Mouse (Mus musculus) limb, embryonic 11.5 days (tissue): ENCODE results near the gene Gucy2g. TPM values are rescaled to one million over a fixed set of nuclear protein-coding genes. Genes with fewer than 3 reads are reported as not detected.
A peak's percentile ranks its signal among the peaks of the same experiment; 100 is the strongest.

Source experiments
- ATAC-seq: fragments of 200-750 bp; cut with Nextera tagmentation; 2 replicates; pipeline ENCODE4 v1.8.0; 2017; ENCODE audit warnings: low read depth; ENCODE audit not compliant: insufficient number of reproducible peaks, low FRiP score, low TSS enrichment
- DNase-seq: peaks from one replicate; pipeline ENCODE4 v3.0.0-alpha.2; 2015; ENCODE audit warnings: low spot score
- H3K27ac ChIP-seq: fragments of 300-500 bp; sonication (generic); replicated peaks from 2 replicates; pipeline ENCODE4 v1.5.1; 2014; ENCODE audit warnings: low read depth, mild to moderate bottlenecking, low read length
- H3K27me3 ChIP-seq: fragments of 300-500 bp; sonication (generic); 2 replicates; pipeline ENCODE4 v1.6.1; 2014; ENCODE audit warnings: mild to moderate bottlenecking, low read length, mixed read lengths; ENCODE audit not compliant: control insufficient read depth, insufficient read depth
- H3K36me3 ChIP-seq: fragments of 300-500 bp; sonication (generic); 2 replicates; pipeline ENCODE4 v1.6.1; 2014; ENCODE audit warnings: mild to moderate bottlenecking, low read length, moderate library complexity, mixed read lengths; ENCODE audit not compliant: control insufficient read depth, insufficient read depth
- H3K4me1 ChIP-seq: fragments of 300-500 bp; sonication (generic); 2 replicates; pipeline ENCODE4 v1.6.1; 2014; ENCODE audit warnings: low read length, mixed read lengths; ENCODE audit not compliant: control insufficient read depth, insufficient read depth
- H3K4me2 ChIP-seq: fragments of 300-500 bp; sonication (generic); 2 replicates; pipeline ENCODE4 v1.6.1; 2014; ENCODE audit warnings: low read depth, mild to moderate bottlenecking, moderate library complexity; ENCODE audit not compliant: severe bottlenecking
- H3K4me3 ChIP-seq: fragments of 300-500 bp; sonication (generic); 2 replicates; pipeline ENCODE4 v1.5.1; 2014; ENCODE audit warnings: low read depth, low read length
- H3K9ac ChIP-seq: fragments of 300-500 bp; sonication (generic); 2 replicates; pipeline ENCODE4 v1.6.1; 2014; ENCODE audit warnings: mild to moderate bottlenecking, low read length
- H3K9me3 ChIP-seq: fragments of 300-500 bp; sonication (generic); 2 replicates; pipeline ENCODE4 v1.6.1; 2016; ENCODE audit warnings: low read length; ENCODE audit not compliant: control insufficient read depth
- WGBS: fragments of 180-500 bp; shearing (Covaris S2); extraction: QIAGEN DNeasy Blood & Tissue Kit; methylation state at CpG from one replicate; pipeline ENCODE4 v1.1.7; 2014; 5-methylcytosine and 5-hydroxymethylcytosine counted together
- polyA plus RNA-seq: library from polyadenylated mRNA; unstranded; fragments of >200 nt; fragmentation: Nextera tagmentation; extraction: Ambion mirVana; gene quantifications from 2 replicates; pipeline ENCODE4 v1.2.1, GENCODE M21; 2014

Gene Gucy2g
- polyA plus RNA-seq, 1 experiment from 2014 or later, result not detected

DNA sequence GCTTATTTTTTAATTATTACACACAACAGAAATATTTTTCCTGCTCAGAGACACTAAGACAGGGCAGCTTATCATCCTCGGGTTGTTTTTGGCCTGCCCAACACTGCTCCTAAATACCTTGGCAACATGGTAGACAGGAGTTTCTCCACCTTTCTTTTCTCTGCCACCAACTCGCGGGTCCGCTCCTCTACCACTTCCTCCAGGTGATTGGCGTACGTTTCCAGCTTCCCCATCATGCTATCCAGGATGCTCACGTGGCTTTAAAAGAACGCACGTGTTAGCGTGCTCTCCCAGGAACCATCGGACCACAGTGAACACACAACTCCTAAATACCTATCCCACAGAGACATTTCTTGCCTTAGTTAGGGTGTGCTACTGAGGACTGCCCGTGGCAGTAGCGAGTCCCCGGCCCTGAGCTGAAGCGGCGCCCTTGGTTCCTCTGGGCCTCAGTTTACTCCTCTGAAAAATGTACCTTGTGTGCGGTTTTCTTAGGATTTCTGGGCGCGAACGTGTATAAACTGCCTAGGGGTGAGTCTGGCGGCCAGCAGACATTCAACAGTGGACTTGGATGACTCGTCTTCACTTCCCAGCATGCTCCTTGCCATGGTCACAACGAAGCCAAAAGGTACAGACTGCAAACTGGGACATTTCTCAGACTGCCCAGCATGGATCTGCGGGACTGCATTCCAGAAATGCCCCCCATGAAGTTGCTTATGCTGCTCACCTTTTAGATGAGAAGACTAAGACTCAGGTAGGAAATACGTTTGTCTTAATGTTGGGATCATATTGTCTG is 33.1 kb downstream of the Gucy2g start:
- no peaks in the 10 kb centered on the region for H3K4me1 ChIP-seq
- 64% methylated on average over 25 of the region's 25 CpGs for WGBS
- no peak overlapping the region for H3K4me2 ChIP-seq
- ATAC-seq (no peak), DNase-seq (no peak)
- H3K9ac ChIP-seq, result no peak overlapping the region
- H3K36me3 ChIP-seq, result no peaks in the 10 kb centered on the region
- H3K27me3 ChIP-seq, result no peaks in the 10 kb centered on the region
- no peaks in the 10 kb centered on the region for H3K9me3 ChIP-seq
- H3K27ac ChIP-seq, result no peak overlapping the region
- no peak overlapping the region for H3K4me3 ChIP-seq

- Histone ChIP-seq H3K4me3 (no peak overlapping the region), H3K4me2 (no peak overlapping the region), H3K9me3 (no peaks in the 10 kb centered on the region), H3K27ac (no peak overlapping the region), H3K4me1 (no peaks in the 10 kb centered on the region), H3K27me3 (no peaks in the 10 kb centered on the region), H3K36me3 (no peaks in the 10 kb centered on the region), H3K9ac (no peak overlapping the region)
- ATAC-seq (no peak), DNase-seq (no peak)
- WGBS, result 62% methylated on average over 6 of the region's 6 CpGs
These were observed 33.8 kb downstream of the Gucy2g start for GRCm38 (mm10) chr19:55207205-55207604.

DNA sequence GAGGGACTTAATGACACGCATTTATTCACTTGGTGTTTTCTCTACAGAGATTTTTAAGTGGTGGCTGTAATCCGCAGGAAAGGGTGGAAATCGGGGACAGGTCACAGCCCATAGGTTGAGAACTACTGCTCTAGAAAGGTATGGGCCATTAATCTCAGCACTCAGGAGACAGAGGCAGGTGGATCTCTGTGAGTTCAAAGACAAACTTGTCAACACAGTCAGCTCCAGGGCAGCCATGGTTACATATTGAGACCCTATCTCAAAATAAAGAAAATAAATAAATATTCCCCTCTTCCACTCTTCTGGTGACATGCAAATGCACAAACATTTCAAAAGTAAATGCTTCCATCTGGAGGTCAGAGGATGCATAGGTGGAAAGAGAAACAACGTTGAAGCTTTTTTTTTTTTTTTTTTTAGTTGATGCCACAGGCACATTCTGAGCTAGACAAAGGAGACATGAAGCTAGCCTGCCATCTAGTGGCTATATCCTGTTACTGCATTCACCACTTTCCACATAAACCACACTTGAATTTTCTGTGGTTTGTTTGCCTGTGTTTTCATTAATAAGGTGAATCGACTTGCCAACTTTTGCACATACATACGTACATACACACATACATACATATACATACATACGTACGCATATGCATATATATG is 34.4 kb downstream of the Gucy2g start:
- H3K27me3 ChIP-seq, result no peaks in the 10 kb centered on the region
- no peak overlapping the region for H3K4me3 ChIP-seq
- ATAC-seq (no peak), DNase-seq (peak; percentile 55)
- no peak overlapping the region for H3K4me2 ChIP-seq
- no peak overlapping the region for H3K9ac ChIP-seq
- WGBS, result 40% methylated on average over 8 of the region's 8 CpGs
- H3K27ac ChIP-seq, result no peak overlapping the region
- H3K9me3 ChIP-seq, result no peaks in the 10 kb centered on the region
- H3K4me1 ChIP-seq, result no peaks in the 10 kb centered on the region
- H3K36me3 ChIP-seq, result no peaks in the 10 kb centered on the region

DNA sequence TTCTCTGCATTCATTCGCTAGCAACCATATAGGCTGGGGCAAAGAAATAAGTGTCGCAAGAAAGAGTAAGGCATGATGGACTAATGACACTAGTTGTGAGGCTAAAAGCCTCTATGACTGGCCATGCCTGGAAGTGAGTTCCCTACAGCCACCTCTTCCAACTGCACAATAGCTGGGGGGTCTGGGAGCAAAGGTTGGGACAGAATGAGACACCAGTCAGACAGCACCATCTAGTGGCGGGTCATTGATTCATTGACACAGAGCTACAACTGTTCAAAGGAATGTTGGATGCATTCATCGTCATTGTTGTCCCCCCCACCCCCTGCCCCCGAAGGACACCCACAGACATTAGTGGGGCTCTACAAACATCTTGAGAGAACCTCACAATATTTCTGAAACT is 42.7 kb downstream of the Gucy2g start:
- Histone ChIP-seq H3K27ac (no peak overlapping the region), H3K4me3 (no peak overlapping the region), H3K27me3 (no peaks in the 10 kb centered on the region), H3K4me1 (no peaks in the 10 kb centered on the region), H3K9ac (no peak overlapping the region), H3K9me3 (no peaks in the 10 kb centered on the region), H3K4me2 (no peak overlapping the region), H3K36me3 (no peaks in the 10 kb centered on the region)
- peak; percentile 77 for DNase-seq
- WGBS, result 42% methylated on average over 5 of the region's 5 CpGs
- ATAC-seq, result no peak

DNA sequence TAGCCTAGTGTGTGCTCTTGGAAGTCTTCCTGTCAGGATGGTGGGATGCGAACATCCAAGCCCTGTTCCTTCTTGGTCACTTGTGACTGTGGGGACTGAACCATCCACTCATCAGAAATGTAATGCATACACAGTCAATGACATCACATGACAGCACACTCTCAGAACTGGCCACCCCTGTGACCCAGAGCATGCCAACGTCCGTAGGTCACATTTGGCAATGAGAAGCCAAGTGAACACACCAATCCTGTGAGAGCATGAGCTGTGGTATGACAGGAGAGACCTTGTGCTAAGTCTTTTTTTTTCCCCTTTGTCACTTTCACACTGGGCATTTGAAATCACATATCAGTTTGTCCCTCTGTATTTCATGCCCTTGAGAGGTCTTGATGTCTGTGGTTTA is 45.5 kb downstream of the Gucy2g start:
- DNase-seq (no peak), ATAC-seq (no peak)
- Histone ChIP-seq H3K27me3 (no peaks in the 10 kb centered on the region), H3K4me2 (no peak overlapping the region), H3K4me1 (no peaks in the 10 kb centered on the region), H3K9ac (no peak overlapping the region), H3K4me3 (no peak overlapping the region), H3K9me3 (no peaks in the 10 kb centered on the region), H3K36me3 (no peaks in the 10 kb centered on the region), H3K27ac (no peak overlapping the region)
- WGBS, result 88% methylated on average over 3 of the region's 3 CpGs

- DNase-seq (no peak), ATAC-seq (no peak)
- H3K27me3 ChIP-seq, result no peaks in the 10 kb centered on the region
- no peak overlapping the region for H3K4me3 ChIP-seq
- no peaks in the 10 kb centered on the region for H3K36me3 ChIP-seq
- no peaks in the 10 kb centered on the region for H3K4me1 ChIP-seq
- no peak overlapping the region for H3K4me2 ChIP-seq
- 83% methylated on average over 7 of the region's 7 CpGs for WGBS
- H3K27ac ChIP-seq, result no peak overlapping the region
- H3K9ac ChIP-seq, result no peak overlapping the region
- H3K9me3 ChIP-seq, result no peaks in the 10 kb centered on the region
These were observed 46.4 kb downstream of the Gucy2g start for GRCm38 (mm10) chr19:55194520-55195170.

GRCm38 (mm10) chr19:55193717-55194394 is 47.2 kb downstream of the Gucy2g start:
- Histone ChIP-seq H3K27ac (no peak overlapping the region), H3K9me3 (no peaks in the 10 kb centered on the region), H3K4me1 (no peaks in the 10 kb centered on the region), H3K4me2 (no peak overlapping the region), H3K4me3 (no peak overlapping the region), H3K27me3 (no peaks in the 10 kb centered on the region), H3K9ac (no peak overlapping the region), H3K36me3 (no peaks in the 10 kb centered on the region)
- ATAC-seq (no peak), DNase-seq (no peak)
- WGBS, result 82% methylated on average over 11 of the region's 11 CpGs

DNA sequence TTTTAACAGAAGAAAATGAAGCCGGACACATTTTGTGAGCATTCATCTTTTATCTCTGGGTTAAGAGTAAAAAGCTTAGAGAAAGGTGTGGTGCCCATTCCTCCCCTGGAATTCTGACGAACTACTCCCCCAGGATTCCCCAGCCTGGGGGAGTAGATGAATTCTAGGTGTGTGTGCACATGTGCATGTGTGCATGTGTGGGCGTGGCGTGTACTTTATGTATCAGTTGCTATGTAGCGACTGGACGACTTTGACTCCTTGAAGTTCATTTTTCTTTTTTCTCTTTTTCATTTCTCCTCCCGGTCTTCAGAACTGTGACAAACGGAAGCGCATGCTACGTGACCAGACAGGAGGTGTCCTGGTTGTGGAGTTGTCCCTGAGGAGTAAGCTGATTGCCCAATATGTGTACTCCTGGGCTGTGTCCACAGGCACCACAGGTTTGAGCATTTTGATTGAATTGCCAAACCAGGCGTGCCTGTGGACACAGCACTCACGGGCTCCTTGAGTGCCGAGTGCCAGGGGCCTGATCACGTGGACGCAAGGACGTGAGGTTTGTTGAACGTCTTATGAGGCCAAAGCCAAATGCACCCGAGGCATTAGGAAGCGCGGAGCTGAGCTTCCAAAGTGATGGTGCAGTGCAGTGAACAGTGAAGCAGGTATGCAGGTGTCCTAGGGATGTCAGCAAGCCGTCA is 48.6 kb downstream of the Gucy2g start:
- no peak overlapping the region for H3K27ac ChIP-seq
- H3K9me3 ChIP-seq, result no peaks in the 10 kb centered on the region
- H3K4me2 ChIP-seq, result no peak overlapping the region
- no peak overlapping the region for H3K9ac ChIP-seq
- H3K4me3 ChIP-seq, result no peak overlapping the region
- WGBS, result 90% methylated on average over 21 of the region's 21 CpGs
- DNase-seq (no peak), ATAC-seq (no peak)
- H3K36me3 ChIP-seq, result no peaks in the 10 kb centered on the region
- no peaks in the 10 kb centered on the region for H3K4me1 ChIP-seq
- H3K27me3 ChIP-seq, result no peaks in the 10 kb centered on the region
